Mouse (Mus musculus) embryonic stem cell, embryonic (primary cell): ENCODE measurements around the gene Gm20388.

Experiments
- CTCF ChIA-PET, 4 experiments: fragments of 300-600 bp in 2 of 4; fragments of 350-600 bp in 2 of 4; sonication (Branson Sonifier 250); formaldehyde crosslinking; loops; one replicate each; lab custom pipeline; 2022; ENCODE audit warnings: inconsistent platforms in 2 of 4; lab: Charles Lee
- POLR2A ChIA-PET, 4 experiments: fragments of 300-600 bp in 2 of 4; fragments of 350-600 bp in 2 of 4; sonication (Branson Sonifier 250); formaldehyde crosslinking; loops; one replicate each; lab custom pipeline; 2022; ENCODE audit warnings: antibody characterized with exemption in 4 of 4, inconsistent platforms in 1 of 4; lab: Charles Lee

Gene Gm20388

GRCm38 (mm10) chr8:122284203-122284658 lies 2373.6 kb downstream of the Gm20388 start:
- ChIA-PET CTCF (interaction anchor here in 3 of 4 experiments (0.7 to 1.6 kb wide), 5 partner anchors 8 to 85 kb away, joined by 3 to 7 read pairs (median 3); no protein-coding TSS in a partner anchor), POLR2A (interaction anchor here (0.5 to 2.4 kb wide), 15 partner anchors 9 to 1349 kb away, joined by 3 to 14 read pairs (median 4); no protein-coding TSS in a partner anchor)

- POLR2A ChIA-PET = interaction anchor here in 3 of 4 experiments (0.7 to 2.4 kb wide), 11 partner anchors 8 to 337 kb away, joined by 3 to 14 read pairs (median 4); no protein-coding TSS in a partner anchor
- CTCF ChIA-PET = interaction anchor here in 2 of 4 experiments (0.7 to 1.6 kb wide), 4 partner anchors 8 to 85 kb away, joined by 3 to 6 read pairs (median 4); no protein-coding TSS in a partner anchor
Measured at GRCm38 (mm10) chr8:122284659-122285261, 2374.1 kb downstream of the Gm20388 start.

- ChIA-PET CTCF (interaction anchor here in 1 of 4 experiments (0.8 kb wide), 1 partner anchor 8 kb away, joined by 4 read pairs; no protein-coding TSS in a partner anchor), POLR2A (interaction anchor here in 2 of 4 experiments (1.4 to 2.4 kb wide), 3 partner anchors 8 to 33 kb away, joined by 3 to 7 read pairs (median 5); no protein-coding TSS in a partner anchor)
Measured at GRCm38 (mm10) chr8:122285727-122286126, 2375.1 kb downstream of the Gm20388 start.

GRCm38 (mm10) chr8:122286899-122287298 lies 2376.3 kb downstream of the Gm20388 start:
- ChIA-PET POLR2A (no interaction called here), CTCF (interaction anchor here in 1 of 4 experiments (0.7 kb wide), 1 partner anchor 385 kb away, joined by 4 read pairs; no protein-coding TSS in a partner anchor)

GRCm38 (mm10) chr8:122287742-122288141 lies 2377.1 kb downstream of the Gm20388 start:
- ChIA-PET POLR2A (no interaction called here), CTCF (interaction anchor here in 1 of 4 experiments (1.1 kb wide), 1 partner anchor 19 kb away, joined by 3 read pairs; no protein-coding TSS in a partner anchor)

- POLR2A ChIA-PET = interaction anchor here in 1 of 4 experiments (1.7 kb wide), 1 partner anchor 10 kb away, joined by 4 read pairs; no protein-coding TSS in a partner anchor
- CTCF ChIA-PET = interaction anchor here in 1 of 4 experiments (1.1 kb wide), 1 partner anchor 19 kb away, joined by 3 read pairs; no protein-coding TSS in a partner anchor
Measured at GRCm38 (mm10) chr8:122288344-122288743, 2377.7 kb downstream of the Gm20388 start.

GRCm38 (mm10) chr8:122291075-122291474 lies 2380.4 kb downstream of the Gm20388 start:
- CTCF ChIA-PET = interaction anchor here in 3 of 4 experiments (0.6 to 1.2 kb wide), 5 partner anchors 7 to 1495 kb away, joined by 3 read pairs; no protein-coding TSS in a partner anchor
- POLR2A ChIA-PET = interaction anchor here in 3 of 4 experiments (0.7 to 3.3 kb wide), 6 partner anchors 9 to 365 kb away, joined by 3 to 7 read pairs (median 3); partner anchors contain the start of gene Zfpm1 (in 2 of the 3)

- ChIA-PET POLR2A (interaction anchor here in 2 of 4 experiments (0.6 to 3.3 kb wide), 6 partner anchors 10 to 244 kb away, joined by 3 to 7 read pairs (median 3); partner anchors contain the start of gene Zfpm1 (in 1 of the 2)), CTCF (interaction anchor here in 3 of 4 experiments (0.8 to 1.2 kb wide), 4 partner anchors 7 to 441 kb away, joined by 3 read pairs; no protein-coding TSS in a partner anchor)
Measured at GRCm38 (mm10) chr8:122291549-122291948, 2380.9 kb downstream of the Gm20388 start.

- POLR2A ChIA-PET = interaction anchor here in 2 of 4 experiments (1.3 to 3.3 kb wide), 3 partner anchors 10 to 43 kb away, joined by 7 to 13 read pairs (median 7); no protein-coding TSS in a partner anchor
- CTCF ChIA-PET = interaction anchor here in 1 of 4 experiments (2.0 kb wide), 1 partner anchor 76 kb away, joined by 6 read pairs; no protein-coding TSS in a partner anchor
Measured at GRCm38 (mm10) chr8:122293484-122293883, 2382.8 kb downstream of the Gm20388 start.

- CTCF ChIA-PET = interaction anchor here in 3 of 4 experiments (0.8 to 2.0 kb wide), 11 partner anchors 9 to 316 kb away, joined by 3 to 7 read pairs (median 4); partner anchors contain the start of gene Zfpm1 (in 1 of the 3)
- POLR2A ChIA-PET = interaction anchor here in 3 of 4 experiments (0.6 to 2.4 kb wide), 25 partner anchors 8 to 812 kb away, joined by 3 to 15 read pairs (median 4); partner anchors contain the start of genes Cyba (in 1 of the 3) and Zfpm1 (in 1 of the 3)
Measured at GRCm38 (mm10) chr8:122294273-122294683, 2383.6 kb downstream of the Gm20388 start.

- ChIA-PET CTCF (no interaction called here), POLR2A (interaction anchor here in 2 of 4 experiments (1.1 to 2.4 kb wide), 9 partner anchors 11 to 228 kb away, joined by 3 to 15 read pairs (median 8); partner anchors contain the start of gene Zfpm1 (in 1 of the 2))
Measured at GRCm38 (mm10) chr8:122295389-122295788, 2384.7 kb downstream of the Gm20388 start.

GRCm38 (mm10) chr8:122296173-122297001 lies 2385.7 kb downstream of the Gm20388 start:
- CTCF ChIA-PET = interaction anchor here in 2 of 4 experiments (1.1 to 2.3 kb wide), 5 partner anchors 26 to 73 kb away, joined by 3 to 5 read pairs (median 4); no protein-coding TSS in a partner anchor
- POLR2A ChIA-PET = interaction anchor here in 3 of 4 experiments (0.9 to 2.6 kb wide), 7 partner anchors 9 to 40 kb away, joined by 3 to 7 read pairs (median 3); partner anchors contain the start of gene Zfpm1 (in 1 of the 3)

- ChIA-PET POLR2A (interaction anchor here in 1 of 4 experiments (0.5 to 0.8 kb wide), 2 partner anchors 10 to 65 kb away, joined by 3 to 8 read pairs; no protein-coding TSS in a partner anchor), CTCF (no interaction called here)
Measured at GRCm38 (mm10) chr8:122299581-122300254, 2389.1 kb downstream of the Gm20388 start.

GRCm38 (mm10) chr8:122301081-122301480 lies 2390.4 kb downstream of the Gm20388 start:
- POLR2A ChIA-PET = no interaction called here
- CTCF ChIA-PET = no interaction called here

GRCm38 (mm10) chr8:122301866-122302265 lies 2391.2 kb downstream of the Gm20388 start:
- CTCF ChIA-PET = no interaction called here
- POLR2A ChIA-PET = no interaction called here

GRCm38 (mm10) chr8:122303451-122303850 lies 2392.8 kb downstream of the Gm20388 start:
- ChIA-PET CTCF (interaction anchor here in 2 of 4 experiments (0.7 to 1.1 kb wide), 3 partner anchors 22 to 57 kb away, joined by 3 to 6 read pairs (median 3); partner anchors contain the start of gene Trhr2 (in 1 of the 2)), POLR2A (interaction anchor here in 3 of 4 experiments (0.5 to 1.5 kb wide), 5 partner anchors 9 to 211 kb away, joined by 3 to 5 read pairs (median 3); no protein-coding TSS in a partner anchor)
